Mouse (Mus musculus): ENCODE measurements around the gene Fam19a1. TPM values are rescaled to one million over a fixed set of nuclear protein-coding genes. Genes with fewer than 3 reads are reported as not detected.

Gene Fam19a1
- total and polyA plus RNA-seq, 3 experiments: not detected

GRCm38 (mm10) chr6:96205395-96205794 is 92.4 kb downstream of the Fam19a1 start:
- intact Hi-C loops (cut with DNase I): no loop called here
- 91% methylated on average over 2 of the region's 2 CpGs for WGBS

GRCm38 (mm10) chr6:96234806-96235205 is 121.9 kb downstream of the Fam19a1 start:
- no peak for TF ChIP-seq EP300 (IDR thresholded peaks at IDR 0.05; ENCODE audit: insufficient read depth, low read depth, low read length)
- no peak for TF ChIP-seq CTCF (IDR thresholded peaks at IDR 0.05)
- no peak for TF ChIP-seq POLR2A (IDR thresholded peaks at IDR 0.05; ENCODE audit: insufficient read depth, low read depth, low read length)
- no peaks in the 10 kb centered on the region for H3K4me1 ChIP-seq (ENCODE audit: control insufficient read depth, insufficient read depth, low read length)
- H3K27ac ChIP-seq: no peak overlapping the region
- no peaks in the 10 kb centered on the region for H3K36me3 ChIP-seq (ENCODE audit: control insufficient read depth, insufficient read depth, low read length)
- no peaks in the 10 kb centered on the region for H3K79me2 ChIP-seq (replicated peaks; ENCODE audit: control insufficient read depth, insufficient read depth, low read length)
- intact Hi-C loops (cut with DNase I): no loop called here
- DNase-seq: no peak
- no peaks in the 10 kb centered on the region for H3K27me3 ChIP-seq (ENCODE audit: control insufficient read depth, insufficient read depth, low read length)
- no peak overlapping the region for H3K9ac ChIP-seq (ENCODE audit: low read depth, low read length)
- no peak overlapping the region for H3K4me3 ChIP-seq

More at GRCm38 (mm10) chr6:96205395-96205794, 92.4 kb downstream of the Fam19a1 start:
- Histone ChIP-seq H3K27me3 (ENCODE audit: control insufficient read depth, insufficient read depth, low read length) (no peaks in the 10 kb centered on the region), H3K9ac (ENCODE audit: low read depth, low read length) (no peak overlapping the region), H3K4me3 (no peak overlapping the region), H3K79me2 (replicated peaks; ENCODE audit: control insufficient read depth, insufficient read depth, low read length) (no peaks in the 10 kb centered on the region), H3K36me3 (ENCODE audit: control insufficient read depth, insufficient read depth, low read length) (no peaks in the 10 kb centered on the region), H3K27ac (no peak overlapping the region), H3K4me1 (ENCODE audit: control insufficient read depth, insufficient read depth, low read length) (no peaks in the 10 kb centered on the region)
- no peak for DNase-seq
- TF ChIP-seq EP300 (IDR thresholded peaks at IDR 0.05; ENCODE audit: insufficient read depth, low read depth, low read length) (no peak), CTCF (IDR thresholded peaks at IDR 0.05) (no peak), POLR2A (IDR thresholded peaks at IDR 0.05; ENCODE audit: insufficient read depth, low read depth, low read length) (no peak)

- Histone ChIP-seq H3K79me2 (replicated peaks; ENCODE audit: control insufficient read depth, insufficient read depth, low read length) (no peaks in the 10 kb centered on the region), H3K4me1 (ENCODE audit: control insufficient read depth, insufficient read depth, low read length) (no peaks in the 10 kb centered on the region), H3K4me3 (no peak overlapping the region), H3K27ac (no peak overlapping the region), H3K27me3 (ENCODE audit: control insufficient read depth, insufficient read depth, low read length) (no peaks in the 10 kb centered on the region), H3K9ac (ENCODE audit: low read depth, low read length) (no peak overlapping the region), H3K36me3 (ENCODE audit: control insufficient read depth, insufficient read depth, low read length) (no peaks in the 10 kb centered on the region)
- DNase-seq: no peak
- TF ChIP-seq EP300 (IDR thresholded peaks at IDR 0.05; ENCODE audit: insufficient read depth, low read depth, low read length) (no peak), POLR2A (IDR thresholded peaks at IDR 0.05; ENCODE audit: insufficient read depth, low read depth, low read length) (no peak), CTCF (IDR thresholded peaks at IDR 0.05) (no peak)
- 69% methylated on average over 3 of the region's 3 CpGs for WGBS
- intact Hi-C loops (cut with DNase I): no loop called here
Measured at GRCm38 (mm10) chr6:96244320-96244719, 131.4 kb downstream of the Fam19a1 start.

GRCm38 (mm10) chr6:96252001-96252400 is 139.0 kb downstream of the Fam19a1 start:
- Histone ChIP-seq H3K4me3 (no peak overlapping the region), H3K27me3 (ENCODE audit: control insufficient read depth, insufficient read depth, low read length) (no peaks in the 10 kb centered on the region), H3K9ac (ENCODE audit: low read depth, low read length) (no peak overlapping the region), H3K36me3 (ENCODE audit: control insufficient read depth, insufficient read depth, low read length) (no peaks in the 10 kb centered on the region), H3K4me1 (ENCODE audit: control insufficient read depth, insufficient read depth, low read length) (no peaks in the 10 kb centered on the region), H3K79me2 (replicated peaks; ENCODE audit: control insufficient read depth, insufficient read depth, low read length) (no peaks in the 10 kb centered on the region), H3K27ac (no peak overlapping the region)
- no peak for DNase-seq
- 67% methylated on average over 3 of the region's 3 CpGs for WGBS
- TF ChIP-seq EP300 (IDR thresholded peaks at IDR 0.05; ENCODE audit: insufficient read depth, low read depth, low read length) (no peak), CTCF (IDR thresholded peaks at IDR 0.05) (no peak), POLR2A (IDR thresholded peaks at IDR 0.05; ENCODE audit: insufficient read depth, low read depth, low read length) (no peak)
- intact Hi-C loops (cut with DNase I): no loop called here

GRCm38 (mm10) chr6:96254815-96255214 is 141.9 kb downstream of the Fam19a1 start:
- Histone ChIP-seq H3K36me3 (ENCODE audit: control insufficient read depth, insufficient read depth, low read length) (no peaks in the 10 kb centered on the region), H3K4me3 (no peak overlapping the region), H3K79me2 (replicated peaks; ENCODE audit: control insufficient read depth, insufficient read depth, low read length) (no peaks in the 10 kb centered on the region), H3K9ac (ENCODE audit: low read depth, low read length) (no peak overlapping the region), H3K27me3 (ENCODE audit: control insufficient read depth, insufficient read depth, low read length) (no peaks in the 10 kb centered on the region), H3K4me1 (ENCODE audit: control insufficient read depth, insufficient read depth, low read length) (no peaks in the 10 kb centered on the region), H3K27ac (no peak overlapping the region)
- intact Hi-C loops (cut with DNase I): no loop called here
- no peak for DNase-seq
- WGBS: 78% methylated on average over 2 of the region's 2 CpGs
- no peak for TF ChIP-seq EP300 (IDR thresholded peaks at IDR 0.05; ENCODE audit: insufficient read depth, low read depth, low read length)
- no peak for TF ChIP-seq CTCF (IDR thresholded peaks at IDR 0.05)
- TF ChIP-seq POLR2A (IDR thresholded peaks at IDR 0.05; ENCODE audit: insufficient read depth, low read depth, low read length): no peak

GRCm38 (mm10) chr6:96258651-96259050 is 145.7 kb downstream of the Fam19a1 start:
- no peaks in the 10 kb centered on the region for H3K4me1 ChIP-seq (ENCODE audit: control insufficient read depth, insufficient read depth, low read length)
- H3K4me3 ChIP-seq: no peak overlapping the region
- H3K27ac ChIP-seq: no peak overlapping the region
- TF ChIP-seq EP300 (IDR thresholded peaks at IDR 0.05; ENCODE audit: insufficient read depth, low read depth, low read length): no peak
- no peak for TF ChIP-seq POLR2A (IDR thresholded peaks at IDR 0.05; ENCODE audit: insufficient read depth, low read depth, low read length)
- no peak for TF ChIP-seq CTCF (IDR thresholded peaks at IDR 0.05)
- intact Hi-C loops (cut with DNase I): no loop called here
- no peak for DNase-seq
- 92% methylated on average over 3 of the region's 3 CpGs for WGBS
- no peak overlapping the region for H3K9ac ChIP-seq (ENCODE audit: low read depth, low read length)
- H3K27me3 ChIP-seq (ENCODE audit: control insufficient read depth, insufficient read depth, low read length): no peaks in the 10 kb centered on the region
- H3K36me3 ChIP-seq (ENCODE audit: control insufficient read depth, insufficient read depth, low read length): no peaks in the 10 kb centered on the region
- H3K79me2 ChIP-seq (replicated peaks; ENCODE audit: control insufficient read depth, insufficient read depth, low read length): no peaks in the 10 kb centered on the region

Data from heart, adult 2 months (tissue).